Mouse (Mus musculus): ENCODE measurements around the gene Prex1. TPM values are rescaled to one million over a fixed set of nuclear protein-coding genes. Genes with fewer than 3 reads are reported as not detected.

The Prex1 gene
- total and polyA plus RNA-seq, 3 experiments: 5.5 to 19.5 (median 18.5) TPM

DNA sequence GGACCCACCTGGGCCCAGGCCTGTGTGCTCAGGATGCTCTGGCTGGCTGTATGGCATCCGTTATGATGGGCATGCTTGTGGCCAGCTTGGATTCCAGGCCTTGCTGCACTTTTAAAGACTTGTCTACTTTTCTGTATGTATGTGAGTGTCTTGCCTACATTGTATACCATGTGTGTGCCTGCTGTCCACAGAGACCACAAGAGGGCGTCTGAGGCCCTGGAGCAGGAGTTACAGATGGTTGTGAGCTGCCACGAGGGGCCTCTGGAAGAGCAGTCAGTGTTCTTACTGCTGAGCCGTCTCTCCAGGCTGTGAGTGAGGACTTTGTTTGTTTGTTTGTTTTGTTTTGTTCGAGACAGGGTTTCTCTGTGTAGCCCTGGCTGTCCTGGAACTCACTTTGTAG, 148.1 kb downstream of the Prex1 start:
- dilution Hi-C loops (cut with MboI; ENCODE audit: extremely low pct_ligation_motif_present, extremely low pct_unique_long_range_greater_than_20kb, low sequenced_read_pairs): no loop called here
- H3K36me3 ChIP-seq (replicated peaks in 1 of 2; ENCODE audit: control insufficient read depth in 1 of 2, insufficient read depth in 1 of 2, low read length in 1 of 2): peaks cover 32 to 52% of the 10 kb centered on the region in 2 experiments
- no peak overlapping the region for H3K4me2 ChIP-seq (ENCODE audit: insufficient read depth, low read depth, poor library complexity, severe bottlenecking)
- H3K4me3 ChIP-seq (replicated peaks in 1 of 3; ENCODE audit: low read depth in 2 of 3, low read length in 2 of 3, poor library complexity in 1 of 3): no peak overlapping the region
- no peaks in the 10 kb centered on the region for H3K27me3 ChIP-seq (replicated peaks)
- TF ChIP-seq IRF4 (IDR thresholded peaks at IDR 0.05; ENCODE audit: low read depth, low read length): no peak
- TF ChIP-seq CHD1 (IDR thresholded peaks at IDR 0.05; ENCODE audit: low read depth, low read length): no peak
- no peak for TF ChIP-seq JUN (IDR thresholded peaks at IDR 0.05; ENCODE audit: insufficient read depth, low read depth, low read length)
- no peak for TF ChIP-seq POLR2A (IDR thresholded peaks at IDR 0.05; ENCODE audit: low read depth, low read length)
- TF ChIP-seq SIN3A (IDR thresholded peaks at IDR 0.05; ENCODE audit: low read length): no peak
- no peak for TF ChIP-seq NRF1 (IDR thresholded peaks at IDR 0.05; ENCODE audit: low read depth, low read length)
- no peak for TF ChIP-seq USF2 (conservative IDR thresholded peaks at IDR 0.05; ENCODE audit: low read depth, low read length)
- no peak for TF ChIP-seq ZNF384 (IDR thresholded peaks at IDR 0.05; ENCODE audit: low read depth, low read length)
- peak; percentile 6 for TF ChIP-seq RAD21 (IDR thresholded peaks at IDR 0.05; ENCODE audit: low read depth, low read length)
- 0 out of 2 replicates have a peak, but pooled peaks have one; percentile 16 for TF ChIP-seq SMC3 (IDR thresholded peaks at IDR 0.05; ENCODE audit: low read depth, low read length)
- peak in 1 of 2 experiments; percentile 47; a peak in 2 of 4 replicates for TF ChIP-seq CTCF (conservative IDR thresholded peaks at IDR 0.05 in 1 of 2, IDR thresholded peaks at IDR 0.05 in 1 of 2; ENCODE audit: low read depth in 2 of 2, low read length in 2 of 2)
- TF ChIP-seq TBP (conservative IDR thresholded peaks at IDR 0.05; ENCODE audit: low read depth, low read length): no peak
- TF ChIP-seq MAX (IDR thresholded peaks at IDR 0.05; ENCODE audit: low read length): no peak
- TF ChIP-seq UBTF (IDR thresholded peaks at IDR 0.05; ENCODE audit: low read depth, low read length): no peak
- TF ChIP-seq ZKSCAN1 (IDR thresholded peaks at IDR 0.05; ENCODE audit: borderline replicate concordance, low read depth, low read length): no peak
- H3K27ac ChIP-seq (ENCODE audit: insufficient read depth, low read depth): no peak overlapping the region
- no peak for DNase-seq (ENCODE audit: extremely low read depth)
- no peak overlapping the region for H3K9ac ChIP-seq (ENCODE audit: insufficient read depth, low read depth)
- in situ Hi-C loops (cut with MboI; ENCODE audit: low pct_ligation_motif_present, low pct_unique_long_range_greater_than_20kb, low sequenced_read_pairs): loop anchor here (25.0 kb wide), 1 partner anchor 228 kb away; no protein-coding TSS in a partner anchor
- no peaks in the 10 kb centered on the region for H3K9me3 ChIP-seq (replicated peaks; ENCODE audit: low read length)
- H3K79me2 ChIP-seq (replicated peaks; ENCODE audit: control insufficient read depth, extremely low read depth, insufficient read depth, poor library complexity, severe bottlenecking): no peaks in the 10 kb centered on the region
- no peaks in the 10 kb centered on the region for H3K4me1 ChIP-seq (ENCODE audit: control insufficient read depth in 1 of 2, insufficient read depth in 2 of 2)

DNA sequence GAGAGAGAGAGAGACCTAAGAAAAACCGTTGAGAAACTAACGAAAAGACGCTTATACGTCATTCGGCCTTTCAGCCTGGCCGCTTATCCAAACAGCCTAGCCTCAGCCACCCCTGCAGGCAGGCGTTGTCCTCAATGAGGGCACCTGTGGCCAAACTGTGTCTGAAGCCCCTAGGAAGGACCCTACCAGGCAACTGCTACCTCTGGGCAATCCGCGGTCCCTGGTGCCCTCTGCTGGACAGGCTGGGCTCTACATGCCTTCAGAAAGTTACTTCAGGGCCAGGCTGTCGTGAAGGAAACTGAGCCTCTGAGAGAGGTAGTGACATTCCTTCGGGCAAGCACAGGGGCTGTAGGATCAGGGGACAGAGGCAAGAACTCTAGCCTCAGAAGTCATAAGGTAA, 149.2 kb downstream of the Prex1 start:
- no peak overlapping the region for H3K4me3 ChIP-seq (replicated peaks in 1 of 3; ENCODE audit: low read depth in 2 of 3, low read length in 2 of 3, poor library complexity in 1 of 3)
- H3K27me3 ChIP-seq (replicated peaks): no peaks in the 10 kb centered on the region
- no peaks in the 10 kb centered on the region for H3K4me1 ChIP-seq (ENCODE audit: control insufficient read depth in 1 of 2, insufficient read depth in 2 of 2)
- H3K27ac ChIP-seq (ENCODE audit: insufficient read depth, low read depth): no peak overlapping the region
- dilution Hi-C loops (cut with MboI; ENCODE audit: extremely low pct_ligation_motif_present, extremely low pct_unique_long_range_greater_than_20kb, low sequenced_read_pairs): no loop called here
- H3K36me3 ChIP-seq (replicated peaks in 1 of 2; ENCODE audit: control insufficient read depth in 1 of 2, insufficient read depth in 1 of 2, low read length in 1 of 2): peaks cover 23 to 41% of the 10 kb centered on the region in 2 experiments
- H3K9me3 ChIP-seq (replicated peaks; ENCODE audit: low read length): no peaks in the 10 kb centered on the region
- H3K9ac ChIP-seq (ENCODE audit: insufficient read depth, low read depth): no peak overlapping the region
- H3K4me2 ChIP-seq (ENCODE audit: insufficient read depth, low read depth, poor library complexity, severe bottlenecking): no peak overlapping the region
- DNase-seq (ENCODE audit: extremely low read depth): peak; percentile 57
- in situ Hi-C loops (cut with MboI; ENCODE audit: low pct_ligation_motif_present, low pct_unique_long_range_greater_than_20kb, low sequenced_read_pairs): loop anchor here (5.0 to 25.0 kb wide), 2 partner anchors 227 to 477 kb away; no protein-coding TSS in a partner anchor
- TF ChIP-seq NELFE (IDR thresholded peaks at IDR 0.05; ENCODE audit: low read depth, low read length) (no peak), ZC3H11A (IDR thresholded peaks at IDR 0.05; ENCODE audit: low read depth, low read length) (peak; percentile 50), ZNF384 (IDR thresholded peaks at IDR 0.05; ENCODE audit: low read depth, low read length) (no peak), CTCF (conservative IDR thresholded peaks at IDR 0.05 in 1 of 2, IDR thresholded peaks at IDR 0.05 in 1 of 2; ENCODE audit: low read depth in 2 of 2, low read length in 2 of 2) (peak; percentile 47 to 92; a peak in 3 of 4 replicates), BHLHE40 (IDR thresholded peaks at IDR 0.05; ENCODE audit: low read depth, low read length) (no peak), TCF12 (IDR thresholded peaks at IDR 0.05; ENCODE audit: low read depth, low read length) (no peak), MAFK (IDR thresholded peaks at IDR 0.05; ENCODE audit: insufficient replicate concordance, low read length) (no peak), RAD21 (IDR thresholded peaks at IDR 0.05; ENCODE audit: low read depth, low read length) (peak; percentile 91), ZKSCAN1 (IDR thresholded peaks at IDR 0.05; ENCODE audit: borderline replicate concordance, low read depth, low read length) (no peak), USF2 (conservative IDR thresholded peaks at IDR 0.05; ENCODE audit: low read depth, low read length) (no peak), HCFC1 (IDR thresholded peaks at IDR 0.05; ENCODE audit: low read depth, low read length) (no peak), SMC3 (IDR thresholded peaks at IDR 0.05; ENCODE audit: low read depth, low read length) (peak; percentile 82), JUN (IDR thresholded peaks at IDR 0.05; ENCODE audit: insufficient read depth, low read depth, low read length) (no peak)
- H3K79me2 ChIP-seq (replicated peaks; ENCODE audit: control insufficient read depth, extremely low read depth, insufficient read depth, poor library complexity, severe bottlenecking): no peaks in the 10 kb centered on the region
